23 mouse cellular contexts compared by ENCODE assay signal in the genomic region with DNA sequence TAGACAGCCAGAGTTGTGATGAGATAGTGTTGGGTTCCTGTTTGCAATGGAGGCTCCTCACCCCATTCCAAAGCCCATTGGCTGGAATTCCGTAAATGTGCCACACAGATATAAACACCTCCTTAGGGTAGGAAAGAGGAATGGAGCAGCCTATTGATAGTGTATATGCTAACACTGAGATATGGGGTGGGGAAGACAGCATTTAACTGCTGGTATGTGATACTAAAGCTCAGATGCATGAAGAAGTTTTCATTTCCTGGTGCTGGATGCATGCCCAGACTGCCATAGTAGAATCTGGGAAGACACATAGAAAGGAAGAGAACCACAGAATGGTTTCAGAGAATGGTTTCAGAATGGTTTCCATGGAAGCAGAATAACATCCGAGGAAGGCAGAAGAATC.
DNase-seq lines count a peak whose midpoint lies in the region; ATAC-seq and TF ChIP-seq lines count a peak whose summit lies in the region.
"Had no signal": no experiment of that assay in that cellular context is flagged by ENCODE, and none has a peak within 500 bp of the region (broad histone marks: within the 10 kb centered on the region; RNA-seq: fewer than 3 reads in every experiment).

No protein-coding gene starts in this region.

- H3K36me3 ChIP-seq in lung, embryonic 14.5 days (ENCODE audit: insufficient read depth), result no peaks in the 10 kb centered on the region
- H3K36me3 ChIP-seq: heart, embryonic 12.5 days; limb, embryonic 12.5 days; neural tube, embryonic 15.5 days had no signal

- H3K4me1 ChIP-seq in lung, embryonic 14.5 days (ENCODE audit: insufficient read depth), result no peaks in the 10 kb centered on the region
- H3K4me1 ChIP-seq: heart, embryonic 12.5 days; neural tube, embryonic 15.5 days had no signal

- H3K27ac ChIP-seq in lung, embryonic 14.5 days (ENCODE audit: low read depth), result no peak overlapping the region
- H3K27ac ChIP-seq: hindbrain, embryonic 14.5 days; limb, embryonic 12.5 days; neural tube, embryonic 15.5 days; stomach, postnatal 0 days had no signal

- no peak overlapping the region for H3K9ac ChIP-seq in lung, embryonic 14.5 days
- H3K9ac ChIP-seq: heart, embryonic 12.5 days; hindbrain, embryonic 14.5 days; limb, embryonic 12.5 days; liver, postnatal 0 days; neural tube, embryonic 15.5 days had no signal

- ATAC-seq in frontal cortex, adult (ENCODE audit: low TSS enrichment), result peak; percentile 89
- peak; percentile 97 for ATAC-seq in lung, embryonic 14.5 days (ENCODE audit: insufficient read depth)
- ATAC-seq: intestine, embryonic 16.5 days; liver, postnatal 0 days had no signal

- no peaks in the 10 kb centered on the region for H3K27me3 ChIP-seq in lung, embryonic 14.5 days (ENCODE audit: insufficient read depth, low read length)
- H3K27me3 ChIP-seq: heart, embryonic 12.5 days; limb, embryonic 12.5 days; neural tube, embryonic 15.5 days had no signal

- 39% methylated on average over 2 of the region's 2 CpGs for WGBS in lung, embryonic 14.5 days

- no peak overlapping the region for H3K4me2 ChIP-seq in lung, embryonic 14.5 days
- H3K4me2 ChIP-seq: heart, embryonic 12.5 days; hindbrain, embryonic 14.5 days; limb, embryonic 12.5 days; neural tube, embryonic 15.5 days had no signal

- no peak for DNase-seq in frontal cortex, postnatal 25 days (ENCODE audit: low spot score in 2 of 2)
- DNase-seq in lung, embryonic 14.5 days, result peak; percentile 82
- no peak for DNase-seq in lung, postnatal 4 days
- DNase-seq in brain, adult 2 months (ENCODE audit: low read depth, low spot score), result peak; percentile 70
- DNase-seq in right cerebral cortex, postnatal 10 days (ENCODE audit: low spot score in 2 of 2), result peak; percentile 71 to 72
- no peak for DNase-seq in spleen, postnatal 36 days (ENCODE audit: low spot score in 2 of 2)
- no peak for DNase-seq in ovary, postnatal 14 days (ENCODE audit: low spot score)
- DNase-seq: adrenal gland, postnatal 36 days; cerebellum, adult 9-10 months; gastrocnemius, postnatal 36 days; liver, postnatal 0 days; midbrain, embryonic 14.5 days; retina, postnatal 1 day; thymus, postnatal 14 days had no signal

- no peak for TF ChIP-seq CTCF in lung, embryonic 14.5 days (IDR thresholded peaks at IDR 0.05; ENCODE audit: low read depth)

- H3K4me3 ChIP-seq in lung, embryonic 14.5 days (ENCODE audit: low read depth, low read length), result no peak overlapping the region
- H3K4me3 ChIP-seq: erythroblast, embryonic 14.5 days; heart, embryonic 12.5 days; limb, embryonic 12.5 days; myocyte; neural tube, embryonic 15.5 days had no signal

- H3K9me3 ChIP-seq in lung, embryonic 14.5 days (ENCODE audit: low read depth, low read length), result no peaks in the 10 kb centered on the region
- H3K9me3 ChIP-seq: heart, embryonic 12.5 days; limb, embryonic 12.5 days; neural tube, embryonic 15.5 days had no signal

Comparison
In these comparisons a context has a peak if more than half of its experiments do, and no peak if none do; other contexts are left out.
1. DNase-seq: peak in lung, embryonic 14.5 days (single experiment), brain, adult 2 months (single experiment) and right cerebral cortex, postnatal 10 days (2 of 2); none in frontal cortex, postnatal 25 days (0 of 2), lung, postnatal 4 days (0 of 2), spleen, postnatal 36 days (0 of 2) and ovary, postnatal 14 days (single experiment).